Mouse (Mus musculus) 3T3-L1 (cell line): ENCODE measurements around the gene Lpin1.

Experiments
- DNase-seq: peaks from one replicate; pipeline ENCODE4 v3.0.0-alpha.2; 2015; ENCODE audit warnings: low read depth, low spot score

Lpin1 gene

DNA sequence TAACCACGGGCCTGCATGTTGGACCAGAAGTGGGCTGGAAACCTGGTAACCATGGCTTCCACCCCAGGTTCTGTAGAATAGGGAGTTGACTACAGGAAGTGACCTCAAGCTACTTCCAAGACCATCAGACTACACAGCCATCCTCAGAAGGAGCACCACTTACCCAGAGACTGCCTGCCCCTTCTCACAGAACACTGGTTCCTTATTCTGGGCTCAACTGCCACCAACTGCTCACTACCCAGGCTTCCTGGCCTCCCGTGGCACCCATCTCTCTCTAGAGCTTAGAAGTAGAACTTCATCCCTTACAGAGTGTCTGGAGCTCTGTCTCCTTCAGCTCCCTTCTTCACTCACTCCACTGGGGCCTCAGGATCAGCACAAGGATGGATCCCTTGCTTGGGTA, at the start of gene Lpin1:
TSS of gene Lpin1 (minus strand) at position 31 of the 400 bp plus-strand sequence.
- no peak for DNase-seq

DNA sequence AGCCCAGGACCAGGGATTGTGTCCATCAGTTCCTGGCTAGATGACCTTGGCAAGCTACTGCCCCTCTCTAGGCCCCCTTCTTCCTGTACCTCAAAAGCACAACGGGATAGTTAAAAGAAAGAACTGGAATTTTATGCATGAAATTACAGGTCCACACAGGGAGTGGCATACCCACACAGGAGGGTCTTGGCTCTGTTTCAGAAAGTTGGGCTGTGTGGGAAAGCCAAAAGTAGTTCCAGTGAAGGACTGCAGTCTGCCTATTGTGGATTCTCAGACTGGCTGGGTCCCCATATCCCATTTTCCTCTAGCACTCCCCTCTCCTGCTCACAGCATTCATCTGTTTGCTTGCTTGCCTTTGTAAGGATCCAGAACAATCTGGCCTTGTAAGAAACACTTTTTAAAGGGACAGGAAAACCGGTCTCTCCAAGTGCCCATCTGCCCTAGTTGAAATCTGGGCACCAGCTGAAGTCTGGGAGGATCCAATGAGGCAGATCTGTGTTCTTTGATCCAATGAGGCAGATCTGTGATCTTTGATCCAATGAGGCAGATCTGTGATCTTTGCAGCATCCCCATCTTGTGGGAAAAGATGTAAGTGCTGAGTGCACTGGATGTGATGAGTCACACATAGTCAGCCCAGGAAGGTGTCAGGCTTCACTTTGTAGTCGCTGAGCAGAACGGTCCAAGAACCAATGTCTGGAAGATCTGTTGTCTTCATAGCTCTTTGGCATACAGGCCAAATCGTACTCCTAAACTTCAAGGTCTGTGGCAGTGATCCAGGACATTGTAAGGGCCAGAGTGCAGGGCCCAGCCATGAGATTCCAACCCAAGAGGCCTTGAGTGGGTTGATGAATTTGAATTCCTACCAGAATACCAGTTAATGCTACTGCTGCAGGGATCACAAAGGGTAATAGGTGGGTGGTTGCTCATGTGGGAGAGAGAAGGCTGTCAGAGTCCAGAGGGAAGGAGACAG, 46.4 kb upstream of the Lpin1 start:
- DNase-seq: peak; percentile 81

DNA sequence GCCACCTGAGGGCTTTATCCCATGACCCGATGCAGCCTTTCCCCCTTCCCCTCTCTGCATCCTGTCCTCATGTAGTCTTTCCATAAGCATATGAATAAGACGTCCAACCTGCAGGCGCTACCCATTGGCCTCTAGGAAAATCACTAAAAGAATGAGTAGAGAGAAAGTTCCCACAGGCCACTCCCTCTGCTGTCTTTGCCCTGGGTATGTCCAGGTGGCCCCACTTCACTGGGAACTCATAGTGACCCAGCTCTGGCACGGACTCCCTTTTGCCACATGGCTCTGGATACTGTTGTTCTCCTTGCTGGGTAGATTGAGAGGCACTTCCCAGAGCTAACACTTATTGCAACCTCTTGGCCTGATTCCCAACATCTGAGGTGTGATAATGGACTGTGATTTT, 44.8 kb upstream of the Lpin1 start:
- DNase-seq: no peak

DNA sequence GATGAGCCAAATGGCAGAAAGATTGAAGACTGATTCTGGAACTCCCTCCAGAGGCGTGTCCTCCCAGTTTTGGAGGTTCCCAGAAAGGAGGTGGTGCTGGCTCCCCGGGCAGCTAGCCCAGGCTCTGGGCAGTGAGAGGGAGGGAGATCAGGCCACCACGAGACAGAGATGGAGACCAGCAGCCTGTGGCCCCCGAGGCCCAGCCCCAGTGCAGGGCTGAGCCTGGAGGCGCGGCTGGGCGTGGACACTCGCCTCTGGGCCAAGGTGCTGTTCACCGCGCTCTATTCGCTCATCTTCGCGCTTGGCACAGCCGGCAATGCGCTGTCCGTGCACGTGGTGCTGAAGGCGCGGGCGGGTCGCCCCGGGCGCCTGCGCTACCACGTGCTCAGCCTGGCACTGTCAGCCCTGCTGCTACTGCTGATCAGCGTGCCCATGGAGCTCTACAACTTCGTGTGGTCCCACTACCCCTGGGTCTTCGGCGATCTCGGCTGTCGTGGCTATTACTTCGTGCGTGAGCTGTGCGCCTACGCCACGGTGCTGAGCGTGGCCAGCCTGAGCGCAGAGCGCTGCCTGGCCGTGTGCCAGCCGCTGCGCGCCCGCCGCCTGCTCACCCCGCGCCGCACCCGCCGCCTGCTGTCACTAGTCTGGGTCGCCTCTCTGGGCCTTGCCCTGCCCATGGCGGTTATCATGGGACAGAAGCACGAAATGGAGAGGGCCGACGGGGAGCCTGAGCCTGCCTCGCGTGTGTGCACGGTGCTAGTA, 42.7 kb upstream of the Lpin1 start, which contains the start of gene Ntsr2:
TSS of gene Ntsr2 (plus strand) at position 51 of the 762 bp plus-strand sequence.
- DNase-seq: no peak

DNA sequence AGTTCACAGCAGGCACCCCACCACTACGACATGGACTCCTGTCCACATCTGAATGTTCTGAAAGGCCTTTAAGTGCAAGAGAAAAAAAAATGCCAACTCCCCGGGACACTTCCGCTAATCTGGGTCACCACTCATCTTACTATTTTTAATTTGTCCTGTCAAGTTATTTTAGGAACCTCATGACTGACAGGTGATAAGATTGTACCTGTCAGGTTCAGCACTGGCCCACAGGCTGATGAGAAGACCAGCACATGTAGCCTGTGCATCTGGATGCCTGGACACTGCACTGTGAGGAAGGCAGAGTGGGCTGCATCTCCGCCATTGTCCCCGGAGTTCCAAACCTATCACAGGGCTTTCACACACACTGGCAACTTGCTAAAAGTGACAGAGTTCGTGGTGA, 39.1 kb upstream of the Lpin1 start:
- DNase-seq: no peak

DNA sequence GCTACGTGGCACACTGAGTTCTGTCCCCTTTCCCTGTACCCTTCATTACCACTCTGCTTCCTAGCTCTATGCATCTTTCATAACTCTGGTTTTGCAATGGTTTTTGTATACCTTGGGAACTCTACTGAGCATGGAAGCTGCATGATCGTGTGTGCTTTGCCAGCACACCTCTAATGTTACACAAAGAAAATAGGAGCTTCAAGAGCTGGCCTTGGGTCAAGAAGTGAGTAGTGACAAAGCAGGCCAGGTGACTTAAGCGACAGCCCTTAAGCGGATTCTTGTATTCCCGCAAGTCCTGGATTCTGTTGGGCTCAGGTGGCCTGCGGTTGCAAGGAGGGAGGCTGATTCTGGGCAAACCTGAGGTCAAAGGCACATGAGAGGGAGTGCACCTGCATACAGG, 37.5 kb upstream of the Lpin1 start:
- DNase-seq: no peak

DNA sequence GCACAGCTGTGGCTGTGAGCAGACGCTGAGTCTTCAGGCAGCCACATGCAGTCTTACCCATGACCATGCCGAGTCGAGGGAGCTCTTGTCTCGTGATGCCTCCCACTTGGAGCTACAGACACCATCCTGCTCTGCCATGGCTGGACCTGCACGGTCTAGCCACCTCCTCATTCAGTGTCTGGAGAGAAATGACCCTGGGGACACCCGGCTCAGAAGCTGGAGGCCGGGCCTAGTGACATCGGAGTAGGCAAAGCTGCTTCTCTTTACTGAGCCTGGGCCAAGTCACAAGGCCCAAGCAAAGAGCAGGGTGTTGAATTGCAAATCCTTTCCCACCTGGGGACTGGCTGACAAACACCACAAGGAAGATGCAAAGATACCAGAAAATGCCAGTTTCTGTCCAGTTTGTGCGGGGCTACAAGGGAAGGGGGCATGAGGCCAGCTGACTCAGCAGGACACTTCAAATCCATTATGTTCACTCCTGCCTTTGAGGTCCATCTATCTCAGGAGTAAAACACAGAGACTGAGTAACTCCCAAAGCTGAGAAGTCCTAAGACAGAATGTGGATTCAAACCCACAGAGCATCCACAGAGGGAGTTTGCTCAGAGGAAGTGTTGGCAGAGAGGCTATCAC, 36.1 kb upstream of the Lpin1 start:
- DNase-seq: no peak

DNA sequence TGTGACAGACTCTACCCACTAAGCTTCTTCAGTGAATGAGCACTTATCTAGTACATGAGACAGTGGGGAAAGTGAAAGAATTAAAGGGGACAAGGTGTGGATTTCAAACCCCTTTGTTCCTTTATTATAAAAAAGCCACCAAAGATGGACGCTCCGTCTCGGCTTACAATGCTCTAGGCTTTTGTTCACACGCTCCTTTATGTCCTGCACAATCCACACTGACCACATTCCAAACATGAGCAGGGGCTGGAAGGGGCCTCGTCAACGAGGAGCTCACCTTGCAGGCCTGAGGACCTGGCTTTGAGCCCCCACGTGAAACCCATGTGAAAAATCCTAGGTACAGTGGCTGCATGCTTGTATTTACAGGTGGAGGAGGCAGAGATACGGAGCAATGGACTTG, 33.9 kb upstream of the Lpin1 start:
- no peak for DNase-seq

DNA sequence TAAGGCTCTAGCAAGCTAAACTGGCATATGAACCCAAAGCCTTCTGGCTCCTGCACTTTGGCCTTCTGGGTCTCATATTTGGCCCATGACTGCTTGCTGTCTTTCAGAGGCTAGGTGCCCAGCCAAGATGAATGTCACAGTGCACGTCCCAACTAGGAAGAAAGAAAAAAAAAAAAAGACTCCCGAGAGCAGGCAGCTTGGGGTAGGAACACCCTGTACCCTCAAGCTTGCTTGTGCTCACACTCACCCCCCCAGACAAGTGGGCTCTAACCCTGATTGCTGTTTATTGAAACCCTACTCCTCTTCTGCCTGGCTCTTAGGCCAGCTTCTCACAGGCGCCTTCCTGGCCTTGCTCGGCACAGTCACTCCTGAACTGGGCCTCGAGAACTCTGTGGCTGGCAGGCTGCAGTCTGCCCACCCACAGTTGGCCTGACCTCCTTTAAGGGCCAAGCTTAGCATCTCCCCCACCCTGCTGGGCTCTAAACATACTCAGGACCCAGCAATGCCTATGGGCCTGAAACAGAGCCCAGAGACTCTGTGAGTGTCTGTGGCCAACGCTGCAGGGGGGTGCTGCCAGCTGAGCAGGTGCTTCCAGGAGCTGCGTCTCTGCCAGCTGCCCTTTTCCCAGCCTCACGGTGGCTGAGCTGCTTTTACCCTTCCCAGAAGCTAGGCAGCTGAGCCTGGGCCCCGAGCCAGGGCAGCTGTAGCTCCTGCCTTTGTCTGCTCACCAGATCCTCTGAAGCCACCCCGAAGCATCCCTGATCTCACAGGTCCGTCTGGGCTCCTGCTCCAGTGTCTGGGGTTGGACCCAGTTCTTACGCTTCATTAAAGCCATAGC, 33.0 kb upstream of the Lpin1 start:
- no peak for DNase-seq

DNA sequence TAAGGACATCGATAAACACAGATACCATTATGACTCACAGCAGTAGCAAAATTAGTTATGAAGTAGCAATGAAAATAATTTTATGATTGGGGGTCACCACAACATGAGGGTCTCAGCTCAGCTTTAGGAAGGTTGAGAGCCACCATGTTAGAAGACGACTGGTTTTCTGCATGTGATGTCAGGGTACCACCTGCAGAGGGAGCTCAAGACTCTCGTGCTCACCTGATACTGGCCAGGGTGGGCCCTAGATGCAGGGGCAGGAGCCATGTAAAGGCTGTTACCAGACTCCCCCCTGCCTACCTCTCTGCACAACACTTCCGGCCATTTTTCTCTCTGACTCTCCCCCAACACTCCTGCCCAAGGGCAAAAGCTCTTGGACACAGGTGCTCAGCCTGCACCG, 31.2 kb upstream of the Lpin1 start:
- no peak for DNase-seq

DNA sequence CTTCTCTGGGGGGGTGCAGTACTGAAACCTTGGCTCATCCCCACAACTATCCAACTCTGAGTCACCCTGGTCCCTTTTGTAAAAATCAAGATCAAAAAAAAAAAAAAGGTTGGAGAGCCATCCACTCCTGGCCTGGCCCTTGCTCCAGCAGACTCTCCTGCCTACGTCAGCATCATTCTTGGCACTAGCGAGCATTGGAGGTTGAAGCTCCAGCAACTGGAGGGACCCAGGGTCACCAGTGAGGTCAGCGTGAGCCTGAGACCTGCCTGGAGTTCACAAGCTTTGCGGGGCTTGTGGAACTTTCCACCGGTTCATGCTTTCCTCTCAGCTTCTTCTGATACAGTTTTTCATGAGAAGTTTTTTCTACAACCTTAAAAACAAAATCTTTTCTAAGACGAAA, 29.3 kb upstream of the Lpin1 start:
- no peak for DNase-seq

DNA sequence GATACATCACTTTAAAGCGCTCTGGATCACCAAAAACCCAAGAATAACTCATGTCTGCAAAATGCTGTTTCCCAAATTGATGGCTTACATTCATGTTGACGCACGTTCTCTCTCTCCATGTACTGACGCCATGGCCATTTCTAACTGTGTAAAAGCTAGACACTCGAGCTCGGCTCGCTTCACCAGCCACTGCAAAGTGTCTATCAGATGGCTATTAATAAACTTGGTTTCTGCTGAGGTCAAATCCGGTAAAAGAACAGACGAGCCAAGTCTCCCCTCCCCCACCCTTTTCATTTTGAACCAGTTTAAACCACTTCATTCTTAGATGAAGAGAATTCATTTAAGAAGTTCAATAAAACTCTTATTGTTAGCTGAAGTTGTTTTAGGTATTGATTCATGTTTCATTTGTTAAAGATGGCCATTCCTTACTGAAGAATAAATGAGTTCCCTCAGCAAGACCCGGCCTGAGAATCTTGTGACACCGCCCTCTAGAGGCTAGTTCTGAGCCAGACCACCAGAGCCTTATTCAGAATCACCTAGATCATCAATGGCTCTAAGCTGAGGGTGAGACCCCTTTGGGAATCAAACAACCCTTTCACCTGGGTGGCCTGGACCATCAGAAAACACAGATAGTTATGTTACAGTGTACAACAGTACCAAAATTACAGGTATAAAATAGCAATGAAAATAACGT, 28.5 kb upstream of the Lpin1 start:
- no peak for DNase-seq

DNA sequence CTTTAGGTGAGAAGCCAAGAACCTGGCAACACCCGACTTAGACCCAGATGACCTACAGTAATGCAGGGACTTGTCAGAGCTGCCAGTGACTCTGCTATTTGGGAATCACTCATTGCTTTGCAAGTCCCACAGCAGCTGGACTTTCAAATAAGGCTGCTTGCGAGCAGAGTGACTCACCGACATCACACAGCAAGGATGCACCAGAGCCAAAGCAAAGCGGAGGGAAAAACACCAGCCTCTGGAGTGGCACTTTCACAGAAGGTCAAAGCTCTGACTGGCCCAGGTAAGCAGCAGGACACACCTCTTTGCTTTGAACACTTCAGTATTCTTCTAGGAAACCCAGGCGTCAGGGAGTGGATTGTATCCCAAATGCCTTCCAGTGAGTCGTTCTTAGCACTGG, 25.1 kb upstream of the Lpin1 start:
- DNase-seq: peak; percentile 49

DNA sequence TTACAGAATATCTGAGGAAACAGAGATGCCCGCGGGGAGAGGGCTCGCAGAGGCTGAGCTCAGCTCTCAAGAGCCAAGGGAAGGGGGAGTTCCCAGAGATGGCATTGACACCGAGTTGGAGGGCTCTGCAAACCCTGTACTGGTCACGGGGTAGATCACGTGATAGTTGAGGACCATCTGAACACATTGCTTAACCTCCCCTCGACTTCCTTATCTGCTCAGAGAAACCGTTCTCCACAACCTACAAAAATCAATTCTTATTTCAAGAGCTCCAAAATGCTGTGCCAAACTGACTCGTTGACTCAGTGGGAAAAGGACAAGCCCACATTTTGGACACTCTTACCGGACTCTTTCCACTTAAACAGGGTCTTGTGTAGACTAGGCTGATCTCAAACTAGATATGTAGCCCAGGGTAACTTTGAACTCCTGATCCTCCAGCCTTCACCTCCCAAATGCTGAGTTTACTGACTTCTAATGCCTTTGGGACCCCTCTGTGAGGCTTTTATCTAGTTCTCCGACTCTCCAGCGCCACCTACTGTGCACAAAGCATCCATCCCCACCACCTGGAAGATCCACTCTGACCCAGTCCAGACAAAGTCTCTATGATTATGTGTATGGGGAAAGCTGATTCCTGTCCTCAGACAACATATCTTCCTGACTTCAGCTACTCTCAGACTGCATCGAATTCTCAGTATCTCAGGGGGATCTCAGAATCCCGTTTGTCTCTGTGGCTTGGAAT, 23.5 kb upstream of the Lpin1 start:
- DNase-seq: peak; percentile 64

DNA sequence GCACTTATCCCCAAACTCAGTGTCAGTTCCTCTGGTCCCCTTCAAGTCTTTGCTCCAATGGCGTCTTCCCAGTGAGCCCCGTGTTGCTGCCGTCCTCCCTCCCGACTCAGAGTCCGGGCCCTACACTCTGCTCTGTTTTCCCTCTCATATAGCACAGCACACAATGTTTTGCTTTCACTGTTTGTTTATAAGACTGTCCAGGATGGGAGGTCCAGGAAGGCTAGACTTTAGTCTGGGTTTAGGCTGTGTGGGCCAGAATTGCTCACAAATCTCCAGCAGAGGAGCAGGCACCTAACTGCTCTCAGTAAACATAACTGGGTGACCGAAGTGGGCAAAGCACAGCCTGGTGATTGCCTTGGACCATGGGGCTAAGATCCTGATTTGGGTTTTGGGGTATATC, 22.5 kb upstream of the Lpin1 start:
- no peak for DNase-seq

DNA sequence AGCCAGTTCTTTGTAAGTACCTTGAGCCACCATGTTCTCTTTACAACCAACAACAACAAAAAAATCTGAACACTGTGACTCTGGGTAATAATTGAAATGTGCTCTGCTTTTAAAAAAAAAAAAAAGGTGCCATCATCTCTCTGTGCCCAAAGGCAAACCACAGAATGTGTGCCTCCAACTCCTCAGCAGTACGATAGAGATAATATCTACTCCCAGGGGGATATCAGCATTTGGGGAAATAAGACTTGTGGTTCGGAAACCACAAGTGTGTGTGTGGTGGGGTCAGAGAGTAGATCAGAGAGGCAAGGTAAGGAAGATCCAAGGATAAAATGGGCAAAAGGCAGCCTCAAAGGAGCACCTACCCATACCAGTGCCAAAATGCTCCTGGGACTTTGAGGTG, 20.7 kb upstream of the Lpin1 start:
- DNase-seq: peak; percentile 19

DNA sequence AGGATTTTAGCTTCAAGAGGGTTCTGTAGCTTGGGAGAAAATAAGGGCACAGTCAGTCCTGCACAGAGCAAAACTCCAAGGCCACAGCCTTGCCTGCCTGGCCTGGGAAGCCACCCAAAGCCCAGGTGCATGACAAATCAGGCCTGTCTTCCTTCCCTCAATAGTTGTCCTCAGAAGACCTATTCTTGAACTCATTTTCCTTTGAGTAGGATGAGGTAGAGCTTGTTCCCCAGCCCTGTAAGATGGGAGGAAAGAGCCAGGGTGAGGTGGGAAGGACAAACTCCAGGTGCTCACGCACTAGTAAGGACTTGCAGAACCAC, 20.1 kb upstream of the Lpin1 start:
- DNase-seq: no peak

DNA sequence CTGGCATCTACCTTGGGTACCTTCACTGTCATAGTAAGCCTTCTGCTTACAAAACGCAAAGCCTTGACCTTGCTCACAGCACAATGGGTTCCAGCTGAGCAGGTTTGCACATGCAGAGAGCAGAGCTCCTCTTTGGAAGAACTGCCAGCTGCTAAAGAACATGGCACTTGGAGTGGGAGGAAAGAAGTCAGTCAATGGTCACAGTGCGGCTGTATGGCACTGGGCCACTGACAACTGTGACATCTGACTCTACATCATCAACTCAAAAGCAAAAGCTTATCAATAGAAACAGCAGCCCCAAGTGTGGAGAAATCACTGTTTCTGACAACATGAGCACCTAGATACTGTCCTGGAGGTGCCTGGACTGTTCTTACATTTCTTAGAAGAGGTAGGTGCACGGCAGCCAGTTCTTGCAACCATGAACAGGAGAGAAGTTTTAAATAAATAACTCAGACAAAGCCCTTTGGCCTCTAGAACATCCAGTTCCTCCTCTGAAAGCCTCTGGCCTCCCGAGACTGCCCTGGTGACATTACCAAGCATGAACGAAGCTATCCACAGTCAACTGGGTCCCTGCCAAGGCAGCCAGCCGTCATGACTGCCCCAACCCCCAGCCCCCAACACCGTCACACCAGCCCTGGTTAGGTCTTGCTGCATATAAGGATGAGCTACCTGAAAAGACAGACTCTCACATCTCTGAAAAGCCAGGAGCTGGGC, 19.5 kb upstream of the Lpin1 start:
- DNase-seq: no peak

DNA sequence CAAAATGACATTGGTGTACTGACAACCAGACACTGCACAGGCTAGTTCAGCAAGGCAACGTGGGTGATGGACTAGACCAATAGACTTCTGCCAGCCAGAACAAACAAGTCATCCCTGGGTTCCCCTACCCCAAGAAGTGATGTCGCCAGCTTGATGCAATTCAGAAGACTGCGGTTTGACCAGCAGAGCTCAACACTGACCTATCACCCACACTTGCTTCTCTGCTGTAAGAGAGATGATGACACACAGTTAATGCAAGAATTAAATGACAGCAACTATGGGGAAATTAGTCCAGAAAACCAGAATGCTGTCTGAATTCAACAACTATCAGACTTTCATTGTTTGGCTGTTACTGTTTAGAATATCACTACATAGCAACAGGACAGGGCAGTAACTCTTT, 9.5 kb upstream of the Lpin1 start:
- peak; percentile 66 for DNase-seq

DNA sequence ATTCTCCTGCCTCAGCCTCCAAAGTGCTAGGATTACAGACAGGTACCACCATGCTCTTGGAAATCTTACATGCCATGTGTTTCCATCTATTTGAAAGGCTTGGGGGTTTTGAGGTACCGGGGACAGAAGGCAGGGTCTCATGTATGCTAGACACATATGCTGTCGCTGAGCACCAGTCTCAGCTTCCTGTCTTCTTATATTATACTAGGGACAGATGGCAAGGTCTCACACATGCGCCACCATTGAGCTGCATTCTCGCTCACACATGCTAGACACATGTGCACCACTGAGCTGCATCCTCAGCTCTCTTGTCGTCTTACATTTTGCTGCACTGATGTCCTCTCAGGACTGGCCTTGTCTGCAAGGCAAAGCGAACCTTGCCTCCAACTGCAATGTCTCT, 8.7 kb upstream of the Lpin1 start:
- DNase-seq: peak; percentile 13
